In genomic region chr13:104061975-104062750, GRCm38 (mm10) we compare ENCODE assay signal across 11 mouse cellular contexts. TPM values are rescaled to one million over a fixed set of nuclear protein-coding genes. Genes with fewer than 3 reads are reported as not detected.
A peak's percentile ranks its signal among the peaks of the same experiment; 100 is the strongest.
DNase-seq lines count a peak whose midpoint lies in the region; ATAC-seq and TF ChIP-seq lines count a peak whose summit lies in the region.
"Had no signal": no experiment of that assay in that cellular context is flagged by ENCODE, and none has a peak within 500 bp of the region (broad histone marks: within the 10 kb centered on the region; RNA-seq: fewer than 3 reads in every experiment).

No protein-coding gene starts in this region.

- H3K9ac ChIP-seq in forebrain, embryonic 11.5 days (ENCODE audit: low read length) = no peak overlapping the region
- H3K9ac ChIP-seq in forebrain, postnatal 0 days = no peak overlapping the region
- no peak overlapping the region for H3K9ac ChIP-seq in midbrain, embryonic 13.5 days (replicated peaks)
- no peak overlapping the region for H3K9ac ChIP-seq in midbrain, embryonic 14.5 days (replicated peaks; ENCODE audit: low read length)
- H3K9ac ChIP-seq in embryonic facial prominence, embryonic 12.5 days = no peak overlapping the region
- H3K9ac ChIP-seq: embryonic facial prominence, embryonic 13.5 days had no signal

- H3K27me3 ChIP-seq in forebrain, embryonic 11.5 days (ENCODE audit: control insufficient read depth, insufficient read depth, low read length) = no peaks in the 10 kb centered on the region
- no peaks in the 10 kb centered on the region for H3K27me3 ChIP-seq in forebrain, postnatal 0 days (ENCODE audit: insufficient read depth, low read length)
- no peaks in the 10 kb centered on the region for H3K27me3 ChIP-seq in midbrain, embryonic 13.5 days
- H3K27me3 ChIP-seq in midbrain, embryonic 14.5 days (ENCODE audit: control insufficient read depth, insufficient read depth, low read length) = no peaks in the 10 kb centered on the region
- no peaks in the 10 kb centered on the region for H3K27me3 ChIP-seq in embryonic facial prominence, embryonic 12.5 days
- H3K27me3 ChIP-seq: embryonic facial prominence, embryonic 13.5 days had no signal

- no peak for TF ChIP-seq CTCF in forebrain, postnatal 0 days (IDR thresholded peaks at IDR 0.05; ENCODE audit: low read depth)

- no peaks in the 10 kb centered on the region for H3K9me3 ChIP-seq in forebrain, embryonic 11.5 days (ENCODE audit: control insufficient read depth, low read length)
- no peaks in the 10 kb centered on the region for H3K9me3 ChIP-seq in forebrain, postnatal 0 days (ENCODE audit: low read length)
- H3K9me3 ChIP-seq in midbrain, embryonic 13.5 days = no peaks in the 10 kb centered on the region
- H3K9me3 ChIP-seq in midbrain, embryonic 14.5 days (ENCODE audit: control insufficient read depth, low read length) = no peaks in the 10 kb centered on the region
- no peaks in the 10 kb centered on the region for H3K9me3 ChIP-seq in embryonic facial prominence, embryonic 12.5 days
- H3K9me3 ChIP-seq: embryonic facial prominence, embryonic 13.5 days had no signal

- WGBS in forebrain, embryonic 11.5 days = 41% methylated on average over 2 of the region's 2 CpGs
- WGBS in forebrain, postnatal 0 days = 30% methylated on average over 2 of the region's 2 CpGs
- 67% methylated on average over 2 of the region's 2 CpGs for WGBS in midbrain, embryonic 13.5 days
- WGBS in midbrain, embryonic 14.5 days = 55% methylated on average over 2 of the region's 2 CpGs
- 41% methylated on average over 2 of the region's 2 CpGs for WGBS in embryonic facial prominence, embryonic 12.5 days

- no peak for DNase-seq in forebrain, embryonic 11.5 days (ENCODE audit: low spot score)
- DNase-seq in forebrain, postnatal 0 days = no peak
- DNase-seq in midbrain, embryonic 14.5 days = no peak
- peak; percentile 41 for DNase-seq in lung, postnatal 25 days (ENCODE audit: low spot score)
- no peak for DNase-seq in thymus, postnatal 14 days
- DNase-seq: retina, postnatal 1 day had no signal

- H3K4me3 ChIP-seq in forebrain, embryonic 11.5 days (ENCODE audit: low read depth, low read length) = no peak overlapping the region
- no peak overlapping the region for H3K4me3 ChIP-seq in forebrain, postnatal 0 days (ENCODE audit: low read depth, low read length)
- H3K4me3 ChIP-seq in midbrain, embryonic 13.5 days (replicated peaks) = no peak overlapping the region
- no peak overlapping the region for H3K4me3 ChIP-seq in midbrain, embryonic 14.5 days (replicated peaks; ENCODE audit: low read depth, low read length)
- H3K4me3 ChIP-seq in embryonic facial prominence, embryonic 12.5 days = no peak overlapping the region
- H3K4me3 ChIP-seq: embryonic facial prominence, embryonic 13.5 days had no signal

- no peak overlapping the region for H3K27ac ChIP-seq in forebrain, embryonic 11.5 days (ENCODE audit: low read depth, low read length)
- no peak overlapping the region for H3K27ac ChIP-seq in forebrain, postnatal 0 days (ENCODE audit: low read depth, low read length)
- H3K27ac ChIP-seq in midbrain, embryonic 13.5 days = peak overlapping the region; percentile 17; the same call in 1 of the 2 replicates
- H3K27ac ChIP-seq in midbrain, embryonic 14.5 days (replicated peaks; ENCODE audit: low read depth, low read length) = no peak overlapping the region
- H3K27ac ChIP-seq in embryonic facial prominence, embryonic 12.5 days = 0 out of 2 replicates have a peak overlapping the region, but pooled peaks have one; percentile 41
- H3K27ac ChIP-seq: embryonic facial prominence, embryonic 13.5 days; macrophage had no signal

- 0 out of 2 replicates have a peak, but pooled peaks have one; percentile 33 for ATAC-seq in forebrain, embryonic 11.5 days (replicated peaks; ENCODE audit: low FRiP score)
- ATAC-seq in forebrain, postnatal 0 days = no peak; the same call in 1 of the 2 replicates
- 0 out of 2 replicates have a peak, but pooled peaks have one; percentile 48 for ATAC-seq in midbrain, embryonic 13.5 days
- ATAC-seq in midbrain, embryonic 14.5 days (ENCODE audit: low FRiP score, low TSS enrichment) = no peak
- no peak for ATAC-seq in embryonic facial prominence, embryonic 12.5 days (ENCODE audit: insufficient number of reproducible peaks, insufficient read depth, low FRiP score, low TSS enrichment)
- ATAC-seq in CD4-positive, CD25-positive, alpha-beta regulatory T cell, adult 4 months = no peak

- peaks cover 5% of the 10 kb centered on the region; the same call in 1 of the 2 replicates for H3K4me1 ChIP-seq in forebrain, embryonic 11.5 days (replicated peaks; ENCODE audit: control insufficient read depth, insufficient read depth, low read length)
- no peaks in the 10 kb centered on the region for H3K4me1 ChIP-seq in forebrain, postnatal 0 days (ENCODE audit: insufficient read depth)
- no peaks in the 10 kb centered on the region; the same call in 1 of the 2 replicates for H3K4me1 ChIP-seq in midbrain, embryonic 13.5 days (replicated peaks)
- no peaks in the 10 kb centered on the region for H3K4me1 ChIP-seq in midbrain, embryonic 14.5 days (ENCODE audit: control insufficient read depth, insufficient read depth, low read length)
- peaks cover 12% of the 10 kb centered on the region; the same call in 1 of the 2 replicates for H3K4me1 ChIP-seq in embryonic facial prominence, embryonic 12.5 days

- no peak overlapping the region for H3K4me2 ChIP-seq in forebrain, embryonic 11.5 days (ENCODE audit: low read depth, low read length, severe bottlenecking)
- H3K4me2 ChIP-seq in forebrain, postnatal 0 days (ENCODE audit: low read depth) = no peak overlapping the region
- no peak overlapping the region for H3K4me2 ChIP-seq in midbrain, embryonic 13.5 days (replicated peaks)
- H3K4me2 ChIP-seq in midbrain, embryonic 14.5 days (ENCODE audit: low read length) = no peak overlapping the region
- no peak overlapping the region for H3K4me2 ChIP-seq in embryonic facial prominence, embryonic 12.5 days (replicated peaks)
- H3K4me2 ChIP-seq: embryonic facial prominence, embryonic 13.5 days had no signal

- H3K36me3 ChIP-seq in forebrain, embryonic 11.5 days (ENCODE audit: control insufficient read depth, insufficient read depth, low read length) = no peaks in the 10 kb centered on the region
- H3K36me3 ChIP-seq in forebrain, postnatal 0 days (ENCODE audit: insufficient read depth) = peaks cover 29% of the 10 kb centered on the region
- H3K36me3 ChIP-seq in midbrain, embryonic 13.5 days = peaks cover 44% of the 10 kb centered on the region
- peaks cover 41% of the 10 kb centered on the region for H3K36me3 ChIP-seq in midbrain, embryonic 14.5 days (ENCODE audit: control insufficient read depth, insufficient read depth, low read length)
- H3K36me3 ChIP-seq in embryonic facial prominence, embryonic 12.5 days = peaks cover 5% of the 10 kb centered on the region; the same call in 1 of the 2 replicates

RNA-seq across cellular contexts. Expression of gene Nln, which starts 47.3 kb away (rescaled TPM):
- 21.1 TPM in 2 replicates for polyA plus RNA-seq in forebrain, embryonic 11.5 days (2014; fragmentation: Nextera tagmentation; extraction: Ambion mirVana)
- 77.2 and 80.0 TPM in 2 replicates for total RNA-seq in forebrain, postnatal 0 days (2014; rRNA removed)
- polyA plus RNA-seq in forebrain, postnatal 0 days (2015; fragmentation: Nextera tagmentation; extraction: Ambion mirVana) = 40.7 and 49.0 TPM in 2 replicates
- polyA plus RNA-seq in midbrain, embryonic 13.5 days (2015; fragmentation: Nextera tagmentation; extraction: Ambion mirVana) = 40.6 and 42.1 TPM in 2 replicates
- 58.2 and 69.1 TPM in 2 replicates for polyA plus RNA-seq in midbrain, embryonic 14.5 days (2014; fragmentation: Nextera tagmentation; extraction: Ambion mirVana)
- 16.8 and 18.6 TPM in 2 replicates for polyA plus RNA-seq in embryonic facial prominence, embryonic 12.5 days (2016; fragmentation: Nextera tagmentation; extraction: Ambion mirVana)
- 10 to 100 TPM in 1 of 2 experiments, 1 to 10 TPM in 1; 8.4 to 10.9 TPM for polyA plus RNA-seq in CD4-positive, CD25-positive, alpha-beta regulatory T cell, adult 4 months (2017; shearing (Covaris generic))

RNA-seq across cellular contexts. Expression of gene Sgtb, which starts 47.4 kb away (rescaled TPM):
- 16.7 and 18.1 TPM in 2 replicates for polyA plus RNA-seq in forebrain, embryonic 11.5 days (2014; fragmentation: Nextera tagmentation; extraction: Ambion mirVana)
- 32.2 and 39.6 TPM in 2 replicates for total RNA-seq in forebrain, postnatal 0 days (2014; rRNA removed)
- 20.4 and 23.0 TPM in 2 replicates for polyA plus RNA-seq in forebrain, postnatal 0 days (2015; fragmentation: Nextera tagmentation; extraction: Ambion mirVana)
- polyA plus RNA-seq in midbrain, embryonic 13.5 days (2015; fragmentation: Nextera tagmentation; extraction: Ambion mirVana) = 29.2 and 30.7 TPM in 2 replicates
- 21.3 and 32.3 TPM in 2 replicates for polyA plus RNA-seq in midbrain, embryonic 14.5 days (2014; fragmentation: Nextera tagmentation; extraction: Ambion mirVana)
- 9.6 and 9.7 TPM in 2 replicates for polyA plus RNA-seq in embryonic facial prominence, embryonic 12.5 days (2016; fragmentation: Nextera tagmentation; extraction: Ambion mirVana)
- polyA plus RNA-seq in CD4-positive, CD25-positive, alpha-beta regulatory T cell, adult 4 months (2017; shearing (Covaris generic)) = under 1 TPM; 0.17 to 0.71 TPM

Comparison
In these comparisons a context has a peak if more than half of its experiments do, and no peak if none do; other contexts are left out.
1. ATAC-seq: peak in forebrain, embryonic 11.5 days (single experiment) and midbrain, embryonic 13.5 days (single experiment); none in forebrain, postnatal 0 days (single experiment), midbrain, embryonic 14.5 days (single experiment), embryonic facial prominence, embryonic 12.5 days (single experiment) and CD4-positive, CD25-positive, alpha-beta regulatory T cell, adult 4 months (single experiment).
2. H3K27ac ChIP-seq: peak in midbrain, embryonic 13.5 days (single experiment) and embryonic facial prominence, embryonic 12.5 days (single experiment); none in forebrain, embryonic 11.5 days (single experiment), forebrain, postnatal 0 days (single experiment) and midbrain, embryonic 14.5 days (single experiment).